Mouse (Mus musculus): ENCODE data around the gene Hoxd4.

Hoxd4 gene

GRCm38 (mm10) chr2:74741252-74741978, 29.7 kb downstream of the Hoxd4 start:
- DNase-seq (ENCODE audit: low read depth, low spot score): no peak

- DNase-seq (ENCODE audit: low read depth, low spot score): no peak
Observed at GRCm38 (mm10) chr2:74741979-74742277, 30.2 kb downstream of the Hoxd4 start.

DNA sequence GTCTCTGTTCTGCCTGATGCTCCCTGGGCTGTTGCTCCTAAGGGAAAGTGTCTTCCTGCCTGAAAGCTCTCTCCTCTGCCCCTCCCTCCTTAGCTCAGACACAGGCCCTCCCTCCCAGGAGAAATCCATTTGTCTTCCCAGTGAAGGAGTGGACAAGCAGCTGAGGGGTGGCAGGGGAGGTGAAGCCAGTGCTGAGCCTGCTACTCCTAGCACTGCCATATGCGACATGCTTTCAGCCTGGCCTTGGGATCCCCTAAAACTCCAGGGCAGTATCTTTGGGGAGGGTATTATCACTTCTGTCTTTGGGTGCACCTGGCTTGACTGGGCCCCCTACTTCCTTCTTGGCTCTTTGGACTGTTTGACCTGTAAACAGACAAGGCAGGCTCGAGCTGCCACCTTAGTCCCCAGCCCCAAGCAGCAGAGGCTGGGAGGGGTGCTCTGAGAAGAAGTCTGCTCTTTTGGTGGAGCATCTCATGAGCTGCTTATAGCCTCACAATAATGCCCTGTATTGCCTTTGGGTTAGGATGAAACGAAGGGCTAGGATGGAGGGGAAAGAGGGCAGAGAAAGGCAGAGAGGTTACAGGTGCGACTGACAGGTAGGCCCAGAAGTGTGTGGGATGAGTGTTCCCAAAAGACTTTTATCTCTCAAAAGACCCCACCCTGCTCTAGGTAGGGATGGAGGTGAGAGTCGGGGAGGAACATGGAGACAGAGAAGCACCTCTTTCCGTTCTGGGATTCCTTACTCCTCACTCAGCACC, 34.0 kb downstream of the Hoxd4 start:
- no peak for DNase-seq (ENCODE audit: low read depth, low spot score)

DNA sequence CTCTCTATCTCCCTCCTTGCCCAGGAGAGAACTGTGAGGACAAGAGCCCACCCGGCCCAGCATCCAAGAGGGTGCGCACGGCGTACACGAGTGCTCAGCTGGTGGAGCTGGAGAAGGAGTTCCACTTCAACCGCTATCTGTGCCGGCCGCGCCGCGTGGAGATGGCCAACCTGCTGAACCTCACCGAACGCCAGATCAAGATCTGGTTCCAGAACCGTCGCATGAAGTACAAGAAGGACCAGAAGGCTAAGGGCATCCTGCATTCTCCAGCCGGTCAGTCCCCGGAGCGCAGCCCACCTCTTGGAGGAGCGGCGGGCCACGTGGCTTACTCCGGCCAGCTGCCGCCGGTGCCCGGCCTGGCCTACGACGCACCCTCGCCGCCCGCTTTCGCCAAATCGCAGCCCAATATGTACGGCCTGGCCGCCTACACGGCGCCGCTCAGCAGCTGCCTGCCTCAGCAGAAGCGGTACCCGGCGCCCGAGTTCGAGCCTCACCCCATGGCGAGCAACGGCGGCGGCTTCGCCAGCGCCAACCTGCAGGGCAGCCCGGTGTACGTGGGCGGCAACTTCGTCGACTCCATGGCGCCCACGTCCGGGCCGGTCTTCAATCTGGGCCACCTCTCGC, 34.7 kb downstream of the Hoxd4 start:
- no peak for DNase-seq (ENCODE audit: low read depth, low spot score)

DNA sequence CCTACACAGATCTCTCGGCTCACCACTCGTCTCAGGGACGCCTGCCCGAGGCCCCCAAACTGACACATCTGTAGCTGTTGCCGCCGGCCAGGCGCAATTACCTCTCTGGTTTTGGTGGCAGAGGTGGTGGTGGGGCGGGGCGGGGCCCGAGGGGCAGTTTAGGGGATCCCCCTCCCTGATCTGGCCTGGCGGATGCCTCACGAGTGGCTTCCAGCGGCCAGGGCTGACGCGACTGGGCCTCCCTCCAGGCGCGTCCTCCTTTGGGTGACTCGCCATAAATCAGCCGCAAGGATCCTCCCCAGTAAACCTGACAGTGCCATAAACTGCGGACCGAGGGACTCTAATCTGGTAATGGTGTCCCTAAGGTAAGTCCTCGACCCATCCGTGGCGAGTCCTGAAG, 35.3 kb downstream of the Hoxd4 start:
- no peak for DNase-seq (ENCODE audit: low read depth, low spot score)

DNA sequence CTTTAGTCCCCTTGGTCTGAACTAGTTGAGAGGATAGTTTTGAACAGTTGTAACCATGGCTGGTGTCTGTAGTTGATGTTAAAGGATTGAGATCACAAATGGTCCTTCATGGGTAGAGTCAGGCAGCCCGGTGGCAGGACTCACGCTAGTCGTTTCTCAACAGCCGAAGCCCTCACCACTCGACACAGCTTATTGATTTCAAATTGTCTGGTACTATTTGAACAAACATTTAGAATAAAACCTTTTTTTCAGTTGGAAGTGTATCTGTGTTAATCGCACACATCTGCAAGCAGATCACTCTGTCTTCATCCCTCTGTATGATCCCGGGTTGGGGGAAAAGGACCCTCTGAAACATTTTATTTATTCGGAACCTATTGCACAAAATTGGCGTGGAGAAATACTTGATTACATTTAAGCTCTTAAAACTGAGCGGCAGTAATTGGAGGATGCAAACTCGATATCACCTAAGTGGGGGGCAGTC, 36.0 kb downstream of the Hoxd4 start:
- no peak for DNase-seq (ENCODE audit: low read depth, low spot score)

GRCm38 (mm10) chr2:74748436-74748995, 36.8 kb downstream of the Hoxd4 start:
- no peak for DNase-seq (ENCODE audit: low read depth, low spot score)

- DNase-seq (ENCODE audit: low read depth, low spot score): no peak
Observed at GRCm38 (mm10) chr2:74749337-74750121, 37.8 kb downstream of the Hoxd4 start.

DNA sequence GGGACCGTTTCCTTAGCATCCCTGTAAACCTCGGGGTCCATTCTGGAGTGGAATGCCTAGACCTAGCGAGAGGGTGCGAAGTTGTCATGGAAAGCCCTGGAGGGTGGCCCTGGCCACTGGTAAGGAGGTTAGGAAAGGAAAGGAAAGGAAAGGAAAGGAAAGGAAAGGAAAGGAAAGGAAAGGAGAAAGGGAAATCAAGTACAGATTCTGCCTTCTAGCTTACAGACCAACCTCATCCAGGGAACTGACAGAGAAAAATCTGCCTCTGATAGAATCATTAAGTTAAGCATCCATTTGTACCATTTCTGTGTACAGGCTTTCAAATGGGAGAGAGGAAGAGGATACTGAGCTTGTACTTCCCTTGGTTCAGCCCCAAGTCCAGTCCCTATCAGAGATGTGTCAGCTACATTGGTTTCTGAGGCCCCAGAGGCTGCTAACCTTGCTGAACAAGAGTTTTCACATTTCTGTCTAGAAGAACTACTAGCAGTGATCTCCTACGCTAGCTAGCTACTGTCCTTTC, 39.1 kb downstream of the Hoxd4 start:
- DNase-seq (ENCODE audit: low read depth, low spot score): no peak

DNA sequence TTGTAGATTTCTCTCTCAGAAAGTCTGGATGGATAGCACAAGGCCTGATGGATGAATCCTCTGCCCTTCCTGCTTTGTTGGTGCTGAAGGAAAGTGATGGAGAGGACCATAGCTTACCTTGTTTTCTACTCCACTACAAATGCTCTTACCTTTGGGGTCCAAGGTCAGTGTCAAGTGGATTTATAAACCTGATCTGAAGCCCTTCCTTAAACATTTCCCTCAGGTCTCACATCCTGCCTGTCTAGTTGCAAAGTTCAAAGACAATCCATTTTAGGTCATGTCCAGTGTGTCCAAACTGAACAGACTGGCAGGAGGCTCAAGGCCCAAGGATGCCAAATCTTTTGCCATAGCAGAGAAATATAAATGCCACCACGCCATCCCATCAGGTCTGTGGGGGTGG, 40.1 kb downstream of the Hoxd4 start:
- no peak for DNase-seq (ENCODE audit: low read depth, low spot score)

DNA sequence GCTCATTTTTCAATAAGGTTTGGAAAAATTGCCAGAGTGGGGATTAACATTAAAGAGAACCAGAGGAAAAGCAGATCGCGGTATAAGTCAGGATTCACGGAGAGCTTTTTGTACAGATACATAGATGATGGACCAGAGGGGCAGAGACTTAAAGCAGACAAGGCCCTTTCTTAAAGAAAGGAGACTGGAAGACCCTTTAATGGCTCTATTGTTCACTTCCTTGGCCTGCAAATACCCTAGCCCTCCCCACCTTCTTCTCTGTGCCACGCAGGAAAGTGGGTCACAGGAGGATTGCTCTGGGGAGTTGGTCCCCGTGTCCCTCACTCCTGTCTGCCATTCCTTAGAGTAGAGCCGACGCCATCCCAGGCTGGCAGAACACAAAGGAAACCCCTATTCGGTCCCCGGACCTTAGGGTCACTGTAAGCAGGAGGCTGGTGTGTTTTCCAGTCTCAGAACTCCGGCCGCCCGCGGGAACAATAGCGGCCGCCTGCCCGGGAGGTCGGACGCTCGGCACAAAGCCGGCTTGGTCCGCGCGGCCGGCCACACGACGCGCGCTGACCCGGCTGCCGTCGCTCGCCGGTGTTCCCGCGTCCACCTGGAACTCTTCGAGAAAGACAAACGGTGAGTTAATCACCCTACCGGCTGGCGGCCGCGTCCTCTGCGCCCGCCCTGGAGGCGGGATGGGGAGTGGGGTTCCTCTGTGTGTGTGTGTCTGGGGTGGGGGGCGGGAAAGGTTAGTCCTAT, 40.9 kb downstream of the Hoxd4 start:
- DNase-seq (ENCODE audit: low read depth, low spot score): no peak

DNA sequence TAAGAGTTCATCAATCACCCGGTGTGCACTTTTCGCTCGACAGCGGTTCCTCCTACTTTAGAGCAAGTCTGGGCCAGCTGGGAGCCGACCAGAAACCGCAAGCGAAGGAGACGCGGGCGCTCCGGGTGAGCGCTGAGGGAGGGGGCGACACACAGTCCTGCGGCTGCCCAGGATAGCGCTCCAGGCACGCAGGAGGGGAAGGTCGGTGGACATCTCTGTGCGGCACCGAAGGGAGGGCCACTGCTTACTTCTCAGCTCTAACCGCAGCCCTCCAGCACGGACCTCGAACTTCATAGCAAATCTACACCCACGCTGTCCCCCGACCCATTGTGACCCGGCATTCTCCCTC, 41.4 kb downstream of the Hoxd4 start:
- DNase-seq (ENCODE audit: low read depth, low spot score): no peak

DNA sequence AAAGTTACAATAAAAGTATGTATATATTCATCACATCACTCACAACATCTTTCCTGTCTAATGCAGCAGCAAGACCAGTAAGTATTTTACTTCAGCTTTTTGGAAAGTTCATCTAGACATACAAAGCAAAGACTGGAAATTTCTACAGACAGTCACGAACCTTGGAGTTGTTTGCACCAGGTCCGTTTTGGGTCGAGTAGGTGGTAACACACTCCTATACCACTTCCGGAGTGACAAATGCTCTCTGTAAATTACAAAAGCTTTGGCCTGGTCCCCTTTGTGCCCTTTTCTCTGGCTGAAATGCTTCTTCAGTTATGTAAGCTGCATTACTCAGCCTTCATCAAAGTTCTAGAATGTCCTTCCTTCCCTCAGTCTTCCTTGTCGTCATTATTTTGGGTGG, 42.0 kb downstream of the Hoxd4 start:
- no peak for DNase-seq (ENCODE audit: low read depth, low spot score)

DNA sequence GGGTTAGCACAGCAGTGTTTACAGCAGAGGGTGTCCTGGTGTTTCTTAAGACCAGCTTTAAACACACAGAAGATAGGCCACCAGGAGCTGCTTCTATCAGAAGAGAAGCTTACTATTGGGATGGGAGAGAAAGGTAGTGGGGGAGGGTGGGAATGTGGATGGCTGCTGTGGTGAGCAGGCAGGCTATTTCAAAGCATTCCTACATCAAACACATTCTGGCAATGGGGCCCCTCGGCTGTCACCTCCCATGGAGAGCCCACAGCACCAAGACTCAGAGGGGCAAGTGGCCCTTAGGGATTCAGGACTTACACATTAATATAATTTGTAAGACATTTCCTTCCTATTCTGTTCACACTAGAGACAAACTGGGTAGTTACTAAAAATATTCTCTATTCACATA, 48.4 kb downstream of the Hoxd4 start:
- no peak for DNase-seq (ENCODE audit: low read depth, low spot score)

- no peak for DNase-seq (ENCODE audit: low read depth, low spot score)
Observed at GRCm38 (mm10) chr2:74761941-74762340, 50.2 kb downstream of the Hoxd4 start.

DNA sequence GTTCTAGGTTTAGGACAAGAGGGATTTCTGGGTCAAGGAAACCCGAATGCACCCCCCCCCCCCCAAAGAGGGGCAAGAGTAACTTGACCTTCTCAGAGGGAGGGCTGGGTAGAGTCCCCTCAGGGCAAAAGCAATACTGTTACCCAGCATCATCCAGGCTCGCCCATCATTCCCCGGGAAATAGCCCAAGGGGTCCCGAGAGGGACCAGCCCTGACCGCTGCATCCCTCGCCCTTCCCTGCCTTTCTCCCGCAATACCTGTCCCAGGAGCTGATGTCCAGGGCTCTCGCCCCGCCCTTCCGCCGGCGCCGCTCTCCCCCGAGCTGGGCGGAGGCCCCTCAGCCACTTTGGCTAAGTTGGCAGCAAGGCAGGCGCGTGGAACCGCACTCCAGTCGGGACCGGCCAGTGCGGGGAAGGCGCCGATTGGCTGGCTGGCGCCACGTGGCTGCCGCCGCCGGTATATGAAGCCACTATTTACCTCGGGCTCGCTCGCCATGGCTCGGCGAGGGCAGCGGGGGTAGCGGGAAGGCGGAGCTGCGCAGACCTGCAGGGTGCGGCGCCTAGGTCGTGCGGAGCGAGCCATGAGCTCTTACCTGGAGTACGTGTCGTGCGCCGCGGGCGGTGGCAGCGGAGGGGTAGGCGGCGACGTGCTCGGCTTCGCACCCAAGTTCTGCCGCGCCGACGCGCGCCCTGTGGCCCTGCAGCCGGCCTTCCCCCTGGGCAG, 51.0 kb downstream of the Hoxd4 start, which contains the start of gene Hoxd1:
TSS of gene Hoxd1 (plus strand) at position 459 of the 723 bp plus-strand sequence.
- DNase-seq (ENCODE audit: low read depth, low spot score): no peak

- no peak for DNase-seq (ENCODE audit: low read depth, low spot score)
Observed at GRCm38 (mm10) chr2:74763245-74763735, 51.6 kb downstream of the Hoxd4 start.

DNA sequence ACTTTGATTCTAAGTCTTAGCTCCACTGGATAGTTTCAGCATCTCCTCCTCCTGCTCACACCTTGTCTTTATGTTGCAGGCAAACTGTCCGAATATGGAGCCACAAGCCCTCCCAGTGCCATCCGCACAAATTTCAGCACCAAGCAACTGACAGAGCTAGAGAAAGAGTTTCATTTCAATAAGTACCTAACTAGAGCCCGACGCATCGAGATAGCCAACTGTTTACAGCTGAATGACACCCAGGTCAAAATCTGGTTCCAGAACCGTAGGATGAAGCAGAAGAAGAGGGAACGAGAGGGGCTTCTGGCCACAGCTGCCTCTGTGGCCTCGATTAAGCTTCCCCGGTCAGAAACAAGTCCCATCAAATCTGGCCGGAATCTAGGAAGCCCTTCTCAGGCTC, 52.2 kb downstream of the Hoxd4 start:
- DNase-seq (ENCODE audit: low read depth, low spot score): no peak

DNA sequence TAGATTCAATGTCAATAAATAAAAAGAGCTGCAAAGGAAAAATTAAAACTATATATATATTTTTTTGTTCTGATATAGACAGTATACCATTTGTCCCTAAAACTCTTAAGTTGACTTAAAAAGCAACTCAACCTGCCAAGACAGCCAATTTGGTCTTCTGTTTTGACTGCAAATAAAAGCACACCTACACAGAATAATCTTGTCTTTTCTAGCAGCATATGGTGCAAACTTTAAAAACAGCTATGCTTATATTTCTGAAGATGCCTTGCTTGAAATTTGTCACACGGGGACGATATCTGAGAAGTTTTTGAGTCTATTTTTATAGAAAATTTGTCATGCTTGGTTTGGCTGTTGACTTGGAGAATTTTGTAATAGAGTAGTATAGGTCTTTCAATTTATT, 62.6 kb downstream of the Hoxd4 start:
- DNase-seq (ENCODE audit: low read depth, low spot score): no peak
